Mouse (Mus musculus): ENCODE results near the gene Tas2r143. TPM values are rescaled to one million over a fixed set of nuclear protein-coding genes. Genes with fewer than 3 reads are reported as not detected.
A peak's percentile ranks its signal among the peaks of the same experiment; 100 is the strongest.

Gene Tas2r143
- not detected in 2 replicates for polyA plus RNA-seq (2015; fragmentation: Nextera tagmentation; extraction: Ambion mirVana)

DNA sequence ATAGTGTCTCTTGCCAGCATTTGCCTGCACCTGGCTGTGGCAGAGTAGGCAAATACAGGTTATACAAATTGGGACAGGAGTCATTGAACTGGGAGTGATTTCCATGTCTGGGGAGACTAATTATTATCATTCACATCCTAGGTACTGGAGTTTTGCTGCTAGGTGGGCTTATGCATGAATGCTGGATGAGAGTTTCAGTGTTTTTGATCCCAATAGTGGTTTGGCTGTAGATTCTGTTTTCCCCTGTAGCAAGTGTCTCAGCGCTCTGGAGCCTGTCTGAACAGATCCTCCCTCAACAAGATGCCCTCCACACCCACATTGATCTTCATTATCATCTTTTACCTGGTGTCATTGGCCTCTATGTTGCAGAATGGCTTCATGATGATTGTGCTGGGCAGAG, at the start of gene Tas2r143:
Tas2r143 (plus strand) TSS at position 301 of the 400 bp plus-strand sequence.
- Histone ChIP-seq H3K4me1 (ENCODE audit: control insufficient read depth, insufficient read depth, low read length) (no peaks in the 10 kb centered on the region), H3K27ac (ENCODE audit: low read length) (no peak within 1 kb of the TSS), H3K9ac (ENCODE audit: low read depth, low read length) (no peak within 1 kb of the TSS), H3K27me3 (ENCODE audit: control insufficient read depth, insufficient read depth, low read depth, low read length) (no peaks in the 10 kb centered on the region), H3K9me3 (replicated peaks; ENCODE audit: control insufficient read depth, low read length, poor library complexity, severe bottlenecking) (no peaks in the 10 kb centered on the region), H3K4me3 (ENCODE audit: low read depth, low read length) (no peak within 1 kb of the TSS), H3K4me2 (ENCODE audit: low read length) (no peak within 1 kb of the TSS), H3K36me3 (ENCODE audit: control insufficient read depth, insufficient read depth, low read length) (no peaks in the 10 kb centered on the region)
- WGBS: 95% methylated on average over 1 of the region's 1 CpGs
- no peak for ATAC-seq

DNA sequence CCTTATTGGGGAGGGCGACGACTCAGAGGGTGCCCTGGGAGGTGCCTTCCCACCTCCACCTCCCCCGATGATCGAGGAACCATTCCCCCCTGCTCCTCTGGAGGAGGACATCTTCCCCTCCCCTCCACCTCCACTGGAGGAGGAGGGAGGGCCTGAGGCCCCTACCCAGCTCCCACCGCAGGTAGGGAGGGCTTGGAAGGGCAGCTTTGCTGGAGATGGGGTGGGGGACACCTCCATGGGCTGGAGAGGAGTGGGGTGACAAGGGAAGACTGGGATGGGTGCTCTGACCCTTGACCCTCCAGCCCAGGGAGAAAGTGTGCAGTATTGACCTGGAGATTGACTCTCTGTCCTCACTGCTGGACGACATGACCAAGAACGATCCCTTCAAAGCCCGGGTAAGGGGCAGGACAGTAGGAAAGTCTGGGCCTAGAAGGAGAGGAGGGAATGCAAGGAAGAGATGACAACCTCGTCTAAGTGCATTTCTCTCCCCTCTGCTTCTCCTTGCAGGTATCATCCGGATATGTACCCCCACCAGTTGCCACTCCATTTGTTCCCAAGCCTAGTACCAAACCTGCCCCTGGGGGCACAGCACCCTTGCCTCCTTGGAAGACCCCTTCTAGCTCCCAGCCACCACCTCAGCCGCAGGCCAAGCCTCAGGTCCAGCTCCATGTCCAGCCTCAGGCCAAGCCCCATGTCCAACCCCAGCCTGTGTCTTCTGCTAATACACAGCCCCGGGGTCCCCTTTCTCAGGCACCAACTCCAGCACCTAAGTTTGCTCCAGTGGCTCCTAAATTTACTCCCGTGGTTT, 48.9 kb upstream of the Tas2r143 start:
- ATAC-seq: no peak
- peaks cover 1% of the 10 kb centered on the region; the same call in 1 of the 2 replicates for H3K36me3 ChIP-seq (ENCODE audit: control insufficient read depth, insufficient read depth, low read length)
- no peaks in the 10 kb centered on the region for H3K27me3 ChIP-seq (ENCODE audit: control insufficient read depth, insufficient read depth, low read depth, low read length)
- peak overlapping the region; percentile 93 for H3K4me2 ChIP-seq (ENCODE audit: low read length)
- no peaks in the 10 kb centered on the region for H3K9me3 ChIP-seq (replicated peaks; ENCODE audit: control insufficient read depth, low read length, poor library complexity, severe bottlenecking)
- WGBS: 50% methylated on average over 13 of the region's 13 CpGs
- no peak overlapping the region for H3K27ac ChIP-seq (ENCODE audit: low read length)
- H3K4me3 ChIP-seq (ENCODE audit: low read depth, low read length): peak overlapping the region; percentile 62
- H3K9ac ChIP-seq (ENCODE audit: low read depth, low read length): peak overlapping the region; percentile 72
- peaks cover 31% of the 10 kb centered on the region for H3K4me1 ChIP-seq (ENCODE audit: control insufficient read depth, insufficient read depth, low read length)

DNA sequence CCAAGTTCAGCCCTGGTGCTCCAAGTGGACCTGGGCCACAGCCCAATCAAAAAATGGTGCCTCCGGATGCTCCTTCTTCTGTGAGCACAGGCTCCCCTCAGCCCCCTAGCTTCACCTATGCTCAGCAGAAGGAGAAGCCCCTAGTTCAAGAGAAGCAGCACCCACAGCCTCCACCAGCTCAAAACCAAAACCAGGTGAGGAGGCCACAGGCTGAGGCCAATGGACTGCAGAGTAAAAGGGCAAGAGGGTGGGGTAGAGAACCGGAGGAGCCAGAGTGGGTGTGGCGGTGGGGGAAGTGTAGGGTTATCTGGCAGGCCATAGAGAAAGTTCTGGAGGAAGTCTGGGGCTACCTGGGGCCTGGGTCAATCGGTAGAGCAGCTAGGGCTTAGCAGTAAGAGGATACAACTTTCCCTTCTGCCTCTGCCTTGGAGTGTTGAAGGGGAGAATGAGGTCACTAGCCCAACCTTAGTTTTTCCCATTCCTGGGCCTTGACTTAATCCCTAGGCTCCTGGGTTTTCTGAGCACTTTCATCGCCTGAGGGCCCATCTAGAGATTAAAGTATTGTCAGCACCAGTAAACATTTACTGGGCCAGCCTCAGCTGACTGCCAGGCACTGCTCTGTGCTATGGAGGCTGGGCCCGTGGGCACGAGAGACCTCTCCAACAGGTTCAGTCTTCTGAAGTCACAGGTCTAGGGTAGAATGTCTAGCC, 48.1 kb upstream of the Tas2r143 start:
- Histone ChIP-seq H3K4me2 (ENCODE audit: low read length) (no peak overlapping the region), H3K27me3 (ENCODE audit: control insufficient read depth, insufficient read depth, low read depth, low read length) (no peaks in the 10 kb centered on the region), H3K4me3 (ENCODE audit: low read depth, low read length) (no peak overlapping the region), H3K9me3 (replicated peaks; ENCODE audit: control insufficient read depth, low read length, poor library complexity, severe bottlenecking) (no peaks in the 10 kb centered on the region), H3K36me3 (ENCODE audit: control insufficient read depth, insufficient read depth, low read length) (peaks cover 4% of the 10 kb centered on the region; the same call in 1 of the 2 replicates), H3K9ac (ENCODE audit: low read depth, low read length) (no peak overlapping the region), H3K4me1 (ENCODE audit: control insufficient read depth, insufficient read depth, low read length) (peaks cover 31% of the 10 kb centered on the region), H3K27ac (ENCODE audit: low read length) (no peak overlapping the region)
- 85% methylated on average over 7 of the region's 7 CpGs for WGBS
- ATAC-seq: no peak

DNA sequence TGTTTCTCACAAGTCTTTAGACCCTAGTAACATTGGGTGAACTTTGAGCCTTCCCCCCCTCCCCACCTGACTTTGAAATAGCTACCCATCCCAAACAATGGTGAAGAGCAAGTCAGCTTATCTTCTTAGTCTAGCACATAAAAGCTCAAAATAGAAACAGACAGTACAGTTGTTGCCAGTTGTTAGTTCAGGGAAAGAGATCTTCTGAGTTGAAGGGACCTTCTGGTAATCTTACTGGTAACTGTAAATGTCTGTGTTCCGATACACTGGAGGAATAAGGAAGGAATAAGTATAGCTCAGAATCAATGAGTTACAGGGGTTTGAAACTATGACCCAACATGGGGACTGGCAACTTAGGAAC, 47.6 kb upstream of the Tas2r143 start:
- WGBS: 97% methylated on average over 1 of the region's 1 CpGs
- H3K4me2 ChIP-seq (ENCODE audit: low read length): no peak overlapping the region

DNA sequence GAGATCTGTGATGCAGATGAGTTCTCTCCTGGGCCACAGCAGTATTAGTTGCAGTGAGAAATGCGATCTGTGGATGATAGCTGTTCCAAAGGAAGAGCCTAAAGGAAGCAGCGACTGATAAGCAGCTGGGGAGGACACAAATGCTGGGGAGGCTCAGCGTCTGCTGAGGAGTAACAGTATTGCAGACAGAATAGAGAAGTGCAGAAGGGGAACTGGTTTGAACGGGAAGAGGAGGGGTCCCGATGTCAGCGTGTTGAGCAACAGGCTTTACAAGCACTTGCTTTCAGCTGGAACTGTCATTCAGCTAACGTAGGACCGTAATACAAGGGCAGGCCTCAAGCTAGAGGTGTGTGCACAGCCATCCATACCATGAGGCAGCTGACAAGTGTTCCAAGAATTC, 46.9 kb upstream of the Tas2r143 start:
- no peak for ATAC-seq
- H3K4me2 ChIP-seq (ENCODE audit: low read length): no peak overlapping the region
- 91% methylated on average over 8 of the region's 8 CpGs for WGBS
- no peaks in the 10 kb centered on the region for H3K9me3 ChIP-seq (replicated peaks; ENCODE audit: control insufficient read depth, low read length, poor library complexity, severe bottlenecking)
- peaks cover 31% of the 10 kb centered on the region for H3K4me1 ChIP-seq (ENCODE audit: control insufficient read depth, insufficient read depth, low read length)
- no peak overlapping the region for H3K9ac ChIP-seq (ENCODE audit: low read depth, low read length)
- no peak overlapping the region for H3K4me3 ChIP-seq (ENCODE audit: low read depth, low read length)
- H3K27ac ChIP-seq (ENCODE audit: low read length): no peak overlapping the region
- H3K27me3 ChIP-seq (ENCODE audit: control insufficient read depth, insufficient read depth, low read depth, low read length): no peaks in the 10 kb centered on the region
- H3K36me3 ChIP-seq (ENCODE audit: control insufficient read depth, insufficient read depth, low read length): peaks cover 9% of the 10 kb centered on the region

More for the DNA sequence above, 47.6 kb upstream of the Tas2r143 start:
- no peaks in the 10 kb centered on the region for H3K9me3 ChIP-seq (replicated peaks; ENCODE audit: control insufficient read depth, low read length, poor library complexity, severe bottlenecking)
- H3K27me3 ChIP-seq (ENCODE audit: control insufficient read depth, insufficient read depth, low read depth, low read length): no peaks in the 10 kb centered on the region
- ATAC-seq: no peak
- no peak overlapping the region for H3K27ac ChIP-seq (ENCODE audit: low read length)
- peaks cover 4% of the 10 kb centered on the region; the same call in 1 of the 2 replicates for H3K36me3 ChIP-seq (ENCODE audit: control insufficient read depth, insufficient read depth, low read length)
- no peak overlapping the region for H3K9ac ChIP-seq (ENCODE audit: low read depth, low read length)
- H3K4me1 ChIP-seq (ENCODE audit: control insufficient read depth, insufficient read depth, low read length): peaks cover 31% of the 10 kb centered on the region
- no peak overlapping the region for H3K4me3 ChIP-seq (ENCODE audit: low read depth, low read length)

DNA sequence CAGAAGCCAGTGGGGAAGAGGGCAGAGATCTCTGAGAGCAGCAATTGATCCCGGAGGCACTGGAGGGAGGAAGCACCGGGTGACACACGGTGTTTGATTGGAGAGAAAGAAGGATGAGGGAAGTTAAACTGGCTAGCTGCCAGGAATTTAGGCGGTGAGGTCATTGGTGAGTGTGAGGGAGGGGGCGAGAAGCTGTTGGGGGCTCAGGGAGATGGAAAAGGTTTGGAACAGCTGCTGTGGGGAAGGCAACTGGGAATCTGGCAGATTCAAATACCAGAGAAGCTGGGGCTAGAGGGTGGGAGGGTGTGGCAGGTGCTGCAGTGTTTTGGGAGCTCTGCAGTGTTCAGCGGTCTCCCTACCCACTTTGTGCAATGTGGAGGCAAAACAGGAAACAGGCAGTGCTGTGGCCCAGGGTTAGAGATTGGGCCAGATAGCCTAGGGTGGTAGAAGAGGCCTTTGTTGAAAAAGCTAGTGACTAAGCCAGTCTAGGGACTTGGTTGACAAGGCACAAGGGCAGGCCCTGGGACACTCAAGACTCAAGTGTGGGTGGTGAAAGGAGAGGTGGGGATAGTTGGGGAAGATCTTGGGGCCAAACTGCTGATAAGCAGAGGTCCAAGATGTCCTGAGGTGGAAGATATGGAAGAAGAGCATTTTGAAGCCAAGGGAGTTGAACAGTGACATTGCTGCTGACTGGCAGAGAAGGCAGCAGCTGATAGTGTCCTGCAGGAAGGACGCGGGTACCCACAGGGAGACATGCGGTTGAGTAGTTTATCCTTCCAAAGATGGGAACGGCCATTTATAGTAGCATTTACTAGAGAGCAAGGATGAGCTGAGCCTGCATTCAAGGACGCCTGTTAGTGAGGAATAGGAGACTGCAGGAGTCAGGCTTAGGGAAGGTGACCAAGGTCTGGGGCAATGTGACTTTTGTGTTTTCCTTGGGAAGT, 45.7 kb upstream of the Tas2r143 start:
- ATAC-seq: no peak
- H3K36me3 ChIP-seq (ENCODE audit: control insufficient read depth, insufficient read depth, low read length): peaks cover 12% of the 10 kb centered on the region
- peaks cover 25% of the 10 kb centered on the region for H3K4me1 ChIP-seq (ENCODE audit: control insufficient read depth, insufficient read depth, low read length)
- H3K4me3 ChIP-seq (ENCODE audit: low read depth, low read length): no peak overlapping the region
- H3K4me2 ChIP-seq (ENCODE audit: low read length): no peak overlapping the region; the same call in 1 of the 2 replicates
- no peak overlapping the region for H3K9ac ChIP-seq (ENCODE audit: low read depth, low read length)
- H3K27ac ChIP-seq (ENCODE audit: low read length): no peak overlapping the region
- no peaks in the 10 kb centered on the region for H3K27me3 ChIP-seq (ENCODE audit: control insufficient read depth, insufficient read depth, low read depth, low read length)
- 68% methylated on average over 11 of the region's 11 CpGs for WGBS
- no peaks in the 10 kb centered on the region for H3K9me3 ChIP-seq (replicated peaks; ENCODE audit: control insufficient read depth, low read length, poor library complexity, severe bottlenecking)

DNA sequence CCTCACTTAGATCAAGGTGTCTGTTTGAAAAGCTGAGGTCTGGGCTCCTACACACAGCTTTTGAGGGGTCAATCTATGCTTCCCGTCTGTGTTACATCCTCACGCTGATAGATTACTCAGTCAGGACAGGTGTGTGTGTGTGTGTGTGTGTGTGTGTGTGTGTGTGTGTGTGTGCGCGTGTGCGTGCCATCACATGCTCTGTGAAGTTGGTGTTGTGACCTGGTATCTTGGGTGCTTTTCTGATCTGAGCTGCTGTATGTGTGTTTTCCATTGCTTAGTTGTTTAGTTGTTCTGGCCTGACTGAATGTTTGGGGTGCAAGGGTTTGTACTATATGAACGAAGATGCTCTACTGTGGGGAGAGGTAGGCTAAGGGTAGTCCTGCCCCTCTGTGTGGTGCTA, 44.7 kb upstream of the Tas2r143 start:
- WGBS: 100% methylated on average over 6 of the region's 6 CpGs
- Histone ChIP-seq H3K4me2 (ENCODE audit: low read length) (no peak overlapping the region), H3K4me1 (ENCODE audit: control insufficient read depth, insufficient read depth, low read length) (peaks cover 25% of the 10 kb centered on the region), H3K9ac (ENCODE audit: low read depth, low read length) (no peak overlapping the region), H3K4me3 (ENCODE audit: low read depth, low read length) (no peak overlapping the region), H3K27ac (ENCODE audit: low read length) (no peak overlapping the region), H3K36me3 (ENCODE audit: control insufficient read depth, insufficient read depth, low read length) (peaks cover 12% of the 10 kb centered on the region), H3K27me3 (ENCODE audit: control insufficient read depth, insufficient read depth, low read depth, low read length) (no peaks in the 10 kb centered on the region), H3K9me3 (replicated peaks; ENCODE audit: control insufficient read depth, low read length, poor library complexity, severe bottlenecking) (no peaks in the 10 kb centered on the region)
- ATAC-seq: no peak

DNA sequence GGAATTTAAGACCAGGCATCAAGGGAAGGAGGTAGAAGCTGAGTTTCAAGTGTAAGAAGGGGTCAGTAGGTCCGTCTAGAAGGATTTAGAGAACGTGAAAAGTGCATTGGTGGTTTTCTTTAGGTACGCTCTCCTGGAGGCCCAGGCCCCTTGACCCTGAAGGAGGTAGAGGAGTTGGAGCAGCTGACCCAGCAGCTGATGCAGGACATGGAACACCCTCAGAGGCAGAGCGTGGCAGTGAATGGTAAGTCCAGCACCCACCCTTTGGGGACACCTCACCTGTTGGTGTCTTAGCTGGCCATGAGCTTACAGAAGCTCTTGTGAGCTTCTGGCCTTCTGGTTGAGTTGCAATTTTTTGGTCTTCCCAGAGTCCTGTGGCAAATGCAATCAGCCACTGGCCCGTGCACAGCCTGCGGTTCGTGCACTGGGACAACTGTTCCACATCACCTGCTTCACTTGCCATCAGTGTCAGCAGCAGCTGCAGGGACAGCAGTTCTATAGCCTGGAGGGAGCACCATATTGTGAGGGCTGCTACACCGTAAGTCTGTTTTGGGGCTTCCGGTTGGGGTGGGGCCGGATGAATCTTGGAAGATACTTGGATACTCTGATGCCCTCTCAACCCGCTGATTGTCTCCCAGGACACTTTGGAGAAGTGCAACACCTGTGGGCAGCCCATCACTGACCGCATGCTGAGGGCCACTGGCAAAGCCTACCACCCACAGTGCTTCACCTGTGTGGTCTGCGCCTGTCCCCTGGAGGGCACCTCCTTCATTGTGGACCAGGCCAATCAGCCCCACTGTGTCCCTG, 44.0 kb upstream of the Tas2r143 start:
- Histone ChIP-seq H3K4me3 (ENCODE audit: low read depth, low read length) (no peak overlapping the region), H3K9ac (ENCODE audit: low read depth, low read length) (no peak overlapping the region), H3K4me2 (ENCODE audit: low read length) (no peak overlapping the region), H3K27me3 (ENCODE audit: control insufficient read depth, insufficient read depth, low read depth, low read length) (no peaks in the 10 kb centered on the region), H3K9me3 (replicated peaks; ENCODE audit: control insufficient read depth, low read length, poor library complexity, severe bottlenecking) (no peaks in the 10 kb centered on the region), H3K4me1 (ENCODE audit: control insufficient read depth, insufficient read depth, low read length) (peaks cover 22% of the 10 kb centered on the region), H3K27ac (ENCODE audit: low read length) (no peak overlapping the region), H3K36me3 (ENCODE audit: control insufficient read depth, insufficient read depth, low read length) (peaks cover 12% of the 10 kb centered on the region)
- ATAC-seq: no peak
- 93% methylated on average over 13 of the region's 13 CpGs for WGBS
